Mouse (Mus musculus) cerebral cortex, adult 2 months (tissue): ENCODE measurements around the gene Nfam1.

Experiments
- WGBS: fragments of 180-500 bp; shearing (Covaris S2); methylation state at CpG from one replicate; pipeline ENCODE4 v1.1.7; 2018; 5-methylcytosine and 5-hydroxymethylcytosine counted together

Nfam1 gene

DNA sequence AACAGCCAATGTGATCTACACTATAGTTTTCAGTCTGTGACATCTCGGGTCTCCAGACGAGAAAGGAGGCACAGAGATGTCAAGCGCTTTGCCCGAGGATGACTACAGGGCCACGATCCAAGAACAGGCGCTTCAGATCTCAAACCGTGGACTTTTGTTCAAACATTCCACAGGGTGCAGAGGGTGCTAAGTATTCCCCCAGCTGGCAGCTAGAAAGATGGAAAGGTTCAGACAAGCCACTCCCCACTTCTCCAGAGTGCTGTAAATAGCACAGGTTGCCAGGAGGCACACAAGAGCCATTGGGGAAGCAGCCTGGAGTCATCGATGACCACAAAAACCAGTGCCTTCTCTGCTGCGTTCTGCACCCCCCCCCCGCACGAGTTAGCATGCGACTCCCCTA lies 74.0 kb downstream of the Nfam1 start:
- WGBS, result 39% methylated on average over 12 of the region's 12 CpGs

DNA sequence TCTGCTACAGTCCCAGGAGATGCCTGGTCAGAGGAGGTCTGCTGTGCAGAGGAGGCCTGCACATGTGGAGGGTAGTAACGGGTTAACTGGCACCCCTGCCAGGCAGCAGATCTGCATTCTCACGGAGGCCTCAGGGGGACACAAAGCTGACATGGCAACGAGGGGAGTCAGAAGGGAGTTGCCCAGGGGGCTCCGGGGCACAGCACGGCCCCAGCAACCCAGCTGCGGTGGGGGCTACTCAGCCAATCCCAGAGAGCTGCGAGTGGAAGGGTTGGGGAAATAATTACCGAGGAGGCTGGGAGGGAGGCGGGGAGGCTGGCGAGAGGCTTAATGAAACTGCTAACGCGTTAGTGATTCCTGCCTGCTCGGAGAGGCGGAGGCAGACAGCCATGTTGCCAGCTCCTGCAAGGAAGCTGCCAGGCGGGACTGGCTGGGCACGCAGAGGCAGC lies 74.8 kb downstream of the Nfam1 start:
- WGBS, result 8% methylated on average over 16 of the region's 16 CpGs

DNA sequence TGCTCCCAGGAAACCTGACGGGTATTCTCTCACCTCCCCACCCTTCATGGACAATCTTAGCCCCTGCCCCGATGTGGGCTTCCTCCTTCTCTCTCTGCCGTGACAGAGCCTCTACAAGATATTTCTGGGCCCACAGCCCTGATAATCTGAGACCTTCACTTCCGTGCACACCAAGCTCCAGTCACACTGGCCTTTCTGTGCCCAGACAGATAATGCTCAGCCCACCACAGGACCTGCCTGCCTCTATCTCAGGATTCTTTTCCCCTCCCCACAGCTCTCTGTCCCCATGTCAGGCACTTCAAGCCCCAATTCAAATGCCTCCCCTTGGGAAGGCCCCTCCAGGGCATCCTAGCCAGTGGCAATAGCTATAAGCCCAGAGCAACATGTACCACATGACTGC lies 76.4 kb downstream of the Nfam1 start:
- 84% methylated on average over 4 of the region's 4 CpGs for WGBS

DNA sequence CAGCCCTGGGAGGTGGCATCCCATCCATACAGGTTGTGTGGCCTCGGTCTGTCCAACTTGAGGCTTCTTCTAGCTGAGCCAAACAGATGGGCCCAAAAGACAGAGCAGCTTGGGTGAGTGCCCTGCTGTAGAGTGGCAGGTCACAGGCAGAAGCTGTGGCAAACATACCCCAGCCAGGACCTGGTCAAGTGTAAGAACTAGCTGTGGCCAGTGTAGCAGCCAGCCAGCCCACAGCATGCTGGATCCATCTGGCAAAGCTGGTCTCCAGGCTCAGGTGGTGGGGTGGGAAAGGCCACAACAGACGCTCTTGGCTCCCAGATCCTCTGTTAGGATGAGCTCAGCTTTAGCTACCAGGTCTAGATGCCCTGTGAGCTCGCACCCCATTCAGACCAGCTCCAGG lies 76.8 kb downstream of the Nfam1 start:
- 88% methylated on average over 3 of the region's 3 CpGs for WGBS

DNA sequence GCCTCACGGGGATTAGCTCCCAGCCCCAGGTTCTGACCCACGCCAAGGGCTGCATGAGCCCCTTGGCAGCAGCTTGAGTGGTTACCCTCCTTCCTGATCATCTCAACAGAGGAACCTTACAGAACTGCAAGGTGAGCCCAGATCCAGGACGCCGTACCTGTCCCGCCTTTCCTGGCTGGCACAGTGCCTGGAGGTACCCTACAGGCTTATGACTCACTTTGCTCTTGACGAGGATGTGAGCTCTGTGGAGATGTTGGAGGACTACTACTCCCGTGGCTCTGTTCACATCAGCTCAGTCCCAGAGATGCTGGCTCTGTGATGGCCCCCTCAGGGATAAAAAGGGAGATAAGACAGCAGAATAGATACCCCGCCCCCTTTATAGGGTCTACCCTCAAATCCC lies 77.8 kb downstream of the Nfam1 start:
- WGBS, result 78% methylated on average over 8 of the region's 8 CpGs

DNA sequence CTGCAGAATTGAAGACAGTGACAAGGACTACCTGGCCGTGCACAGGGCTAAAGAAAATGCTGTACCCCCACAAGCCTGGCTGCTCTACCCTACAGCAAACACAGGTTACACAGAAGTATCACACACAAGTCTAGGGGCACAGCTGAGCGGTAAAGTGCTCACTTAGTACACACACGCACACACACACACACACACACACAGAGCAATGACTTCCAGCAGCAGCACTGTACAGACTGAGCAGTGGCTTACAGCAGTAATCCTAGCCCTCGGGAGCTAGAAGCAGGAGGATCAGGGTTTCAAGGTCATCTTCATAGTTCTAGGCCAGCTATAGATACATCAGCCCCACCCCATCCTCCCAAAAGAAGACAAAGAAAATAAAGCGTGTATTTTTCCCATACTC lies 79.1 kb downstream of the Nfam1 start:
- WGBS, result 72% methylated on average over 5 of the region's 5 CpGs

DNA sequence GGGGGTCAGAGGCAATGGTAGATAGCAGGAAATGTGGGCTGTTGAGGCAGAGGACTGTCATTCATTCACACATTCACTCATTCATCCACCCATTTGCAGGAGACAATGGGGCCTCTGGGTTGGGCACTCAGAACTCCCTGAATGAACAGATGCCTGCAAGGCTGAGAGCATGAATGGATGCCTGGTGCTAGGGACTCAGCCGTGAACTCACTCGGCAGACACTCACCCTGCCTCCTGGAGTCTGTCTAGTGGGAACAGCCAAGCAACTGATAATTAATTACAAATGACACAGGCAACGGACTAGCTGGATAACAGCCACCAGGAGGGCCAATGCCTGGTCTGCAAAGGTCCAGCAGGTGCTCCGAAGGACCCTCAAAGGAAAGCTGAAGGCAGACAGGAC lies 80.0 kb downstream of the Nfam1 start:
- 58% methylated on average over 4 of the region's 4 CpGs for WGBS

DNA sequence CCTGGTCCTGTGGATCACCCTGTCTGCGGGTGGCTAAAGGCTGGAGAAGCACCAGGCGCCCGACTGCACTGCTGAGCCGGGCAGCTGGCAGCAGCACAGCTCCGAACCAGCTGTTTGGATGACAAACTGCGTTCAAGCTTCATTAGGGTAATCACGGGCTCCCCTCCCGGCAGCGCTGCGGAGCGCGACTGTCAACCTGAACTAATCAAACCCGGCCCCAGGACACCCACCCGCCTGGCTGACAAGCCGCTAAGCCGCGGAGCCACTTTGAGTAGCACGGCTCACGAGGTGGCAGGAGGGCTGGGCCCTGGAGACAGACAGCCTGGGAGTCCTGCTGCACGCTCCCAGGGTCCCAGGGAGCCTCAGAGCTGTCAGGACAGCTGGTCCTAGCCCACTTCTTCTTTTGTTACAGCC lies 80.8 kb downstream of the Nfam1 start:
- WGBS, result 46% methylated on average over 20 of the region's 20 CpGs

DNA sequence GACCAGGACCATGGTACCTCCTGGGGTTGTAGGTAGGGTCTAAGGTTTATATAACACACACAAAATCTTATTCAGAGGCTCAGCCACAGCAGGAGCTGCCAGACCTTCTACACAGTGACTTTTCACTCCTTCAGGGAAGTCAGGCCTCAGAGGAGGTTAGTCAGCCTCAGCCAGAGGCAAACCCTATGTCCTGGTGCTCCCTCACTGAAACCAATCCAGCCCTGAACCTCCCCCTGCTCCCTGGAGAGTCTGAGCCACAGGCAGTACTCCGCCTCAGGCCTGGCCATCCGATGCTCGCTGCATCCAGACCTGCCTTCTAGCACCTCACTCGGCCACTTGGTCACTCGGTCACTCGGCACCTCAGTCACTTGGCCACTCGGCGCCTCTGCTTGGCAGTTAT lies 82.9 kb downstream of the Nfam1 start:
- WGBS, result 87% methylated on average over 8 of the region's 8 CpGs

DNA sequence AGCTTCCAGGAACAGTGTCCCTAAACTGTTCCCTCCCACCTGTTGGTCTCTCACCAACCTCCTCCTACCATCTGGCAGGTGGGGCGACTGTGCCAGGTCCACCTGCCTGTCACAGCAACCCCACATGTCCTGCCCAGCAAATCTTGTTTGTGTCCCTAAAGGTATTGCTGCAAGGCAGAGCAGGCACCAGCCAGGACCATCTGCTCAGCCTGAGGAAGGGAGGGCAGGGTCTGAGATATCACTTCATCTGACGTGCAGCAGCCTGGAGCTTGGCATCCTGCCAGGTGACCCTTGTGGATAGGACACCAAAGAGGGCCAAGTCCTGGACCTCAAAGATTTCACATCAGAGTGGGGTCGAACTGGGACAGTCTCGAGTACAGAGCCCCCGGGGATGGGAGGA lies 85.7 kb downstream of the Nfam1 start:
- WGBS, result 65% methylated on average over 5 of the region's 5 CpGs

DNA sequence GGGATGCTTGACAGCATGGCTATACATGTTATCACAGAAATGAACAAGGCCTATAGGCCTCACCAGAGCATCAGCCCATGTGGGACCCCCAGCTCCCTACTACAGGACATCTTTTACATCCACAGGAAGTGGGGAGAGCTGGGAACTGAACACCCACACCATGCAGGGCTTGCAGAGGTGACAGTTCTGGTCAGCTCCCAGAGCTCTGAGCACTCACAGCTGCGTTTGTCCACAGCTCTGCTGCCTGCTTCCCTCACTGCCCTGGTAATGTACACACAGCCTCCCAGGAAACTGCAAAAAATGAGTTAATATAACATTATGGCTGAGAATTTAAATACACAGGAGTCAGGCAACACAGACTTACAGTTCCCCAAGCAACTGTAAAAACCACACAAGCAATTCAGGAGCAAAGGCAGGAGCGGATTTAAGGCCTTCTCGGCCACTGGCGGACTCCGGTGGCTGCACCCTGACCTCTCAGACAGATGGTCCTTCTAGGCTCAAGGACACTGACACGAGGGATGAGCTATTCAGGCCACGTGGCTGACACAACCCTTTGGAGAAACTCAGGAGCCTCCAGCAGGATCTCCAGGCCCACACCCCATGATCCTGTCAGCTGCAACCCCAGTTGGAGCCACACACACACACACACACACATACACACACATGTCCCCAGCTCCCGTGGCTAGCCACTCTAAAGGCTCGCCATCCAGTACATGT lies 88.5 kb downstream of the Nfam1 start:
- WGBS, result 82% methylated on average over 9 of the region's 9 CpGs
